Mouse (Mus musculus): ENCODE measurements around the gene Cldn22. TPM values are rescaled to one million over a fixed set of nuclear protein-coding genes. Genes with fewer than 3 reads are reported as not detected.

Gene Cldn22
- polyA plus RNA-seq, 1 experiment from 2014 or later: not detected

DNA sequence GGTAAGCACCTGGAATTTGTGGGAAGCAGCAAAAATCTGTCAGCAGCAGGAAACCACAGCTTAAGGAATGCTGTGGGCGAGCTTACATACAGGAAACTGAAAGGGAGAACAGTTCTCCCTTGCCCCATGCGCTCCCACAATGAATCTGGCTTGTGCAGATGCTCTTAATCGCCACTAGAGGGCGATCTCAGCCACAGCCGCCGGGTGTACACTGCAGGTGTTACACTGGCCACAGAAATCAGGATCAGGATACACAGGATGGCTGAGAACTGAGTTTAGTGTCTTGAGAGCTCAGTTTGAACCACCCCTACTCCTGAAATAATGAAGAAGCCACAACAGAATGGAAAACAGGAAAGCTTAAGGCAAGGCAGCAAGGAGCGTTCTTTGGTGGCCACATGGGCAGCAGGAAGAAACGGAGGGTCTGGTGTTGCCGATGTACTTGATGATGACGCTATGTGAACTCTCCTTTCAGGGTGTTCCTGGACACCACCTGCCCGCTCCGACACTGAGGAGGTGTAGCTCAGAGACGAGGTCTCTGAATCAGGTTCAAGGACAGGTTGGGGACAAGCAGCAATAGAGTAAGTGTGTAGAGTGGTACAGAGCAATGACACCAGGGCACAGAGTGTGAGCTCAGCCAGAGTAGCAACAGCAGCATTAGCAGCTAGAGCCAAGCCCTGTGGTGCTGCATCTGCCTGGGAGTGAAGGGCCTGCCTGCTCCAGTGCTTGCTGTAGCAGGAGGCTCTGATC, 48.3 kb downstream of the Cldn22 start:
- H3K4me1 ChIP-seq: no peaks in the 10 kb centered on the region
- no peak overlapping the region for H3K27ac ChIP-seq
- no peak overlapping the region for H3K4me2 ChIP-seq (replicated peaks)
- WGBS: 52% methylated on average over 13 of the region's 13 CpGs
- H3K9me3 ChIP-seq: no peaks in the 10 kb centered on the region
- ATAC-seq (ENCODE audit: low FRiP score, low read depth): peak; percentile 67
- no peak overlapping the region for H3K4me3 ChIP-seq
- peaks cover 16% of the 10 kb centered on the region; the same call in 1 of the 2 replicates for H3K36me3 ChIP-seq
- H3K27me3 ChIP-seq (replicated peaks): no peaks in the 10 kb centered on the region
- no peak overlapping the region for H3K9ac ChIP-seq

DNA sequence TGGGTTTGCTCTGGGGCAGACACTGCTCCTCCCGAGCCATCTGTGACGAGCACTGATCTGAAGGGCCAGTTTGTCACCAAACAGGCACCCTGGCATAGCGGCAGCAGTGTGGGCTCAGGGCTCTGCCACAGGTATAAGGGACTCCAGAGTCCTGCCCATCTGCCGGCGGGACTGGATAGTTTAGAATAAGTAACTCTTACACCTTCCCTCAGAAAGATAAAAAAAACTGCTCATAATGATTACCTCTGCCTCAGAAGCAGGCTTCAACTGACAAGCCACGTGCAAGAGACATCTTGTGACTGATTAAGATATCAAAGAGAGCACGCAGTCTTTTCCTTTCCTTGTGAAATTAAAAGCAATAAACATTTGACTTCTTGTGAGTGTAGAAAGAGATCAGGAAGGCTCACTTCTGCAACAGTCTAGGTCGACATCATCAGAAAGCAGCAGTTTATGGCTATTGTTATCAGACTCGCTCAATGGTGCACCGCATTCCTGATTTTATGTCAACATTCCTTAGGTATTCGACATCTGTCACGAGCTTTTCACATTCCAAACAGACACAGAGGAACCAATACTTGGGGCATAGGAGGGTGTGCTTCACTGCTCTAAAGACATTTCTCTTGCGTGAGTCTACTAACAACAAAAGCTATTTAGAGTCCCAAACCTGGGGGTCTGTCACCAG, 50.4 kb downstream of the Cldn22 start:
- no peak overlapping the region for H3K4me3 ChIP-seq
- WGBS: 72% methylated on average over 13 of the region's 13 CpGs
- ATAC-seq (ENCODE audit: low FRiP score, low read depth): no peak
- H3K9me3 ChIP-seq: no peaks in the 10 kb centered on the region
- H3K4me1 ChIP-seq: no peaks in the 10 kb centered on the region
- no peak overlapping the region for H3K27ac ChIP-seq
- H3K36me3 ChIP-seq: peaks cover 2% of the 10 kb centered on the region; the same call in 1 of the 2 replicates
- H3K27me3 ChIP-seq (replicated peaks): no peaks in the 10 kb centered on the region
- H3K4me2 ChIP-seq (replicated peaks): no peak overlapping the region
- no peak overlapping the region for H3K9ac ChIP-seq

Other genes with a start within 250 kb of the Cldn22 start
- gene Ing2, start 148.9 kb upstream of the Cldn22 start, polyA plus RNA-seq (2016; fragmentation: Nextera tagmentation; extraction: Ambion mirVana): 14.3 and 15.5 TPM in 2 replicates
- gene Cdkn2aip, start 110.5 kb upstream of the Cldn22 start, polyA plus RNA-seq (2016; fragmentation: Nextera tagmentation; extraction: Ambion mirVana): 43.3 and 45.1 TPM in 2 replicates
- gene Cldn24, start 2.3 kb upstream of the Cldn22 start, polyA plus RNA-seq (2016; fragmentation: Nextera tagmentation; extraction: Ambion mirVana): not detected in 2 replicates
- 10.8 and 11.7 TPM in 2 replicates for gene Wwc2, start 166.4 kb downstream of the Cldn22 start, polyA plus RNA-seq (2016; fragmentation: Nextera tagmentation; extraction: Ambion mirVana)

Data from neural tube, embryonic 12.5 days (tissue).